Mouse (Mus musculus) midbrain, embryonic 11.5 days (tissue): Measurements from ENCODE around the gene Cfap20. TPM values are rescaled to one million over a fixed set of nuclear protein-coding genes. Genes with fewer than 3 reads are reported as not detected.

Experiments used
- ATAC-seq: fragments of 200-750 bp; cut with Nextera tagmentation; 2 replicates; pipeline ENCODE4 v1.8.0; 2017; ENCODE audit warnings: moderate TSS enrichment, moderate library complexity; ENCODE audit not compliant: low FRiP score
- DNase-seq: peaks from one replicate; pipeline ENCODE4 v3.0.0; 2015; ENCODE audit warnings: low spot score; ENCODE audit errors: missing footprints
- H3K27ac ChIP-seq: fragments of 300-500 bp; sonication (generic); 2 replicates; pipeline ENCODE4 v1.5.1; 2014; ENCODE audit warnings: low read depth, low read length
- H3K27me3 ChIP-seq: fragments of 300-500 bp; sonication (generic); 2 replicates; pipeline ENCODE4 v1.6.1; 2014; ENCODE audit warnings: mild to moderate bottlenecking, low read length, moderate library complexity, mixed read lengths; ENCODE audit not compliant: control insufficient read depth, insufficient read depth
- H3K36me3 ChIP-seq: fragments of 300-500 bp; sonication (generic); 2 replicates; pipeline ENCODE4 v1.6.1; 2014; ENCODE audit warnings: mild to moderate bottlenecking, low read length, moderate library complexity, mixed read lengths; ENCODE audit not compliant: control insufficient read depth, insufficient read depth
- H3K4me1 ChIP-seq: fragments of 300-500 bp; sonication (generic); 2 replicates; pipeline ENCODE4 v1.6.1; 2014; ENCODE audit warnings: low read length; ENCODE audit not compliant: control insufficient read depth, insufficient read depth
- H3K4me2 ChIP-seq: fragments of 300-500 bp; sonication (generic); 2 replicates; pipeline ENCODE4 v1.6.1; 2014; ENCODE audit warnings: mild to moderate bottlenecking, moderate library complexity
- H3K4me3 ChIP-seq: fragments of 300-500 bp; sonication (generic); 2 replicates; pipeline ENCODE4 v1.5.1; 2014; ENCODE audit warnings: low read depth, low read length
- H3K9ac ChIP-seq: fragments of 300-500 bp; sonication (generic); 2 replicates; pipeline ENCODE4 v1.6.1; 2014; ENCODE audit warnings: low read length
- H3K9me3 ChIP-seq: fragments of 300-500 bp; sonication (generic); 2 replicates; pipeline ENCODE4 v1.6.1; 2016; ENCODE audit warnings: low read length; ENCODE audit not compliant: control insufficient read depth
- WGBS: fragments of 180-500 bp; shearing (Covaris S2); extraction: QIAGEN DNeasy Blood & Tissue Kit; methylation state at CpG from one replicate; pipeline ENCODE4 v1.1.7; 2014; 5-methylcytosine and 5-hydroxymethylcytosine counted together
- polyA plus RNA-seq: library from polyadenylated mRNA; unstranded; fragments of >200 nt; fragmentation: Nextera tagmentation; extraction: Ambion mirVana; gene quantifications from 2 replicates; pipeline ENCODE4 v1.2.1, GENCODE M21; 2014

The Cfap20 gene
- polyA plus RNA-seq, 1 experiment from 2014 or later = 142 TPM

GRCm38 (mm10) chr8:95373389-95374002, 61.2 kb downstream of the Cfap20 start:
- Histone ChIP-seq H3K4me1 (no peaks in the 10 kb centered on the region), H3K9ac (no peak overlapping the region), H3K27ac (no peak overlapping the region), H3K4me2 (no peak overlapping the region), H3K4me3 (no peak overlapping the region), H3K9me3 (no peaks in the 10 kb centered on the region), H3K27me3 (no peaks in the 10 kb centered on the region), H3K36me3 (peaks cover 2% of the 10 kb centered on the region; the same call in 1 of the 2 replicates)
- DNase-seq (no peak), ATAC-seq (no peak)
- 86% methylated on average over 12 of the region's 12 CpGs for WGBS

Other genes with a start within 250 kb of the Cfap20 start
- gene Kifc3, start 232.1 kb downstream of the Cfap20 start, polyA plus RNA-seq = 2.3 and 3.6 TPM in 2 replicates
- 0.04 TPM in 1 of 2 replicates, not detected in the other for gene Cngb1, start 128.3 kb downstream of the Cfap20 start, polyA plus RNA-seq
- gene Tepp, start 124.3 kb downstream of the Cfap20 start, polyA plus RNA-seq = 0.29 TPM in 1 of 2 replicates, not detected in the other
- gene Zfp319, start 102.9 kb downstream of the Cfap20 start, polyA plus RNA-seq = 8.3 and 8.6 TPM in 2 replicates
- gene Usb1, start 102.6 kb downstream of the Cfap20 start, polyA plus RNA-seq = 33.3 and 37.6 TPM in 2 replicates
- 11.7 and 13.5 TPM in 2 replicates for gene Mmp15, start 82.6 kb downstream of the Cfap20 start, polyA plus RNA-seq
- gene Csnk2a2, start 55.2 kb upstream of the Cfap20 start, polyA plus RNA-seq = 13.1 and 14.7 TPM in 2 replicates
- not detected in 2 replicates for gene Ccdc113, start 99.2 kb upstream of the Cfap20 start, polyA plus RNA-seq
- gene Prss54, start 141.5 kb upstream of the Cfap20 start, polyA plus RNA-seq = not detected in 2 replicates
- 26.3 and 28.6 TPM in 2 replicates for gene Gins3, start 198.6 kb upstream of the Cfap20 start, polyA plus RNA-seq
- gene Ndrg4, start 242.1 kb upstream of the Cfap20 start, polyA plus RNA-seq = 45.5 and 46.7 TPM in 2 replicates